Mouse (Mus musculus): ENCODE results near the gene Acot7.
A peak's percentile ranks its signal among the peaks of the same experiment; 100 is the strongest.

Gene Acot7

DNA sequence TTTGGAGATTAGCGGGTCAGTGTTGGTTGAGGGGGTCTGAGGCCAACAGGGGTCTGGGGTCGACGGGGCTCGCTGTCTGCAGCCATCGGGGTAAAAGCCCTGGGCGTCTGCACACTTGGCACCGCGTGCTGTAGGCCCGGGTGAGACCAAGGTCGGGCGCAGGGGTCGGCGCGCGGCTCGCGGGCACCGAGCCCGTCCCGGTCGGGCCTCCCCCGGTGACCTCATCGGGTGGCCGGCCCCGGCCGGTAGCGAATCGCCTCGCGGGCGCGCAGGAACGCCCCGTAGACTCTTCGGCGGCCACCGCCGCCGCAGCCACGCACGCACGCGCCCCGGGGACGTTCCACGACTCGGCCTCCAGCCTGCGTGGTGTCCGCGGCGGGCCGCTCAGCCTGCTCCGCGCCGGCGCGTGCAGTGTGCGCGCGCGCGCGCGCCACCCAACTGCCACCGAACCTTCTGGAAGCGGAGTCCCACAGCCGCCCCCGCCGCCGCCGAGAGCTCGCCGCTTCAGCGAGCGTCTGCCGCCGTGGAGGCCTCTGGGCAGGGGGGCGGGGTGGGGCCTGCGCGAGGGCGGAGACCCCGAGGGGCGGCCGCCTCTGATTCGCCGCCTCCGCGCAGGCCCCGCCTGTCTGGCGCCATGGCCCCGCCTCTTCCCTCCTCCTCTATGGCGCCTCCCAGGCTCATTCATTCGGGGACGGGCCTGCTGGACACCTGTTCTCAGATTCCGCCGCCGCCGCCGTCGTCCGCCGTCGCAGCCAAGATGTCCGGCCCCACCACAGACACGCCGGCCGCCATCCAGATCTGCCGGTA is at the start of gene Acot7:
TSS of gene Acot7 (plus strand) at position 598 of the 807 bp plus-strand sequence.
- peak; percentile 92 for DNase-seq

DNA sequence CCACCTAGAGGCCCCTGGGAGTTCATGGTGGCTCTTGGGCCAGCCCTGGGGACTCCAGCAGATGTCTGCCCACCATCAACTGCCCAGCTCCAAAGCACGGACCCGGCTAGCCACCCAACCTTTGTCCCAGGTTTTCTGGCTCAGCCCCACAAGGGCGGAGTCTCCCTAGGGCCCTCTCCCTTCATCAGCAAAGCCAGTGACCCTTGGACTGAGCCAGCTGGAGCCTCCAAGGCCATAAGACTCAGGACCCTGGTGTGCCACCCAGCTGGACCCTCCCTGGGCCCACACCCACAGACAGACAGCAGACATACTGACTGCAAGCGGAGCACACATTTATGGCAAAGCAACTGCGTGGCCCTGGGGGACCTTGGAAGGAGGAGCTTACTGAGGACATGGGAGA is 49.1 kb upstream of the Acot7 start:
- DNase-seq, result no peak

DNA sequence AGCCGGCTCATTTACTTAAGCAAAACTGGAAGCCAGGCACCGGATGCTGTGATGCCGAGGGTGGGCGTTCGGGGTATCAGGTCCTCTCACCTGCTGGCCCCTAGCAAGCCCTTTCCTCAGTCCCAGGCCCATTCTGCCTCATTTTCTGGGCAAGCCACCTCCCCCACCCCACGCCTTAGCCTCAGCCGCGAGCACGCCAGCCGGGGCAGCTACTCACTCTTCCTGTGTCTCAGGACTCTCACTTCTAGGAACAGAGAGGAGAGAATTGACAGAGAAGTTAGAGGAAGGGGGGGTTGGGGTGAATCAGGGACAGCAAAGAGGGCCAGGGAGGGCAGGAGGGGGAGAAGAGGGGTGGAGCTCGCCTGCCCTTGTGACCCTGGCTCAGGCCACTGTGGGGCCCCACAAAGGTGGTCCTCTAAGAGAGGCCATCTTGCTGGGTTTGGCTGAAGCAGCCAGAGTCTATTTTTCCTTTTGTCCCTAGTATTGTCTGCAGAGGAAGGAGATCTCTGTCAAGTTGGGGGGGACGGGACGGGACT is 48.5 kb upstream of the Acot7 start:
- no peak for DNase-seq

DNA sequence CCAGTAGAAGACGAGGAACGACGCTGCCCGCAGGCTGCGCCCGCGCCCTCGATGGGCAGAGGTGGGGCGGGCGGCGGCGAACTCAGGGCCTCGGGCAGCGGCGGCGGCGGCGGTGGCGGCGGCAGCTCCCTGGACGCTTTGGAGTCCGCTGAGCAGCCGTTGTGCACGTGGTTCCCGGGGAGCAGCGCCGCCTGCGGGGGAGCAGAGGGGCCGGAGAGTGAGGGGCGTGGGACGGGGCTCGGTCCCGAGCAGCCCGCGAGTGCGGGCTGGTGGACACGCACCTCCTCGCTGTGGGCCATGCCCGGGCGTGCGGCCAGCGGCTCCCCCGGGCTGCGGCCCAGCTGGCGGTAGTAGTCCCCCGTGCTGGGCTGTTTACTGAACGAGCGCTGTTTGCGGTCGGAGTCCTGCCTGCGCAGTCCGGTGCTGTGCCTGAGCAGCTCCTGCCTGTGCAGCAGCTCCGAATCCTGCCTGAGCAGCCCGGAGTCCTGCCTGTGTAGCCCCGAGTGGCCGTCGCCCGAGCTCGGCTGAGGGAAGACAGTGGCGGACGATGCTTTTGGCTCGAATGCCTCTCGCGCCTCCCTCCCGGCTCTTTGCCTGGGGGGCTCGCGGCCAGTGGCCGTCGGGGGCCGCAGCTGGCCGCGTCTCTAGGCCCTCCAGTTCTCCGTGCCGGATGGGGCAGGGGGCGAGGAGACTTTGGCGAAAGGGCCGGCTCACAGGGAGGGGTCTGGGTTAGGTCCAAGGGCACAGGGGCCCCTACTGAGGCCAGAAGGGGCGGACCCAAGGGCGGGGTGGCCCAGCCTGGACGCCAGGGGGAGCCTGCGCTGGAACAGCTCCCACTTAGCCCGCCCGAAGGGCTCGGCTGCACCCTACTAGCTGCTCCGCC is 46.9 kb upstream of the Acot7 start:
- DNase-seq, result peak; percentile 69

DNA sequence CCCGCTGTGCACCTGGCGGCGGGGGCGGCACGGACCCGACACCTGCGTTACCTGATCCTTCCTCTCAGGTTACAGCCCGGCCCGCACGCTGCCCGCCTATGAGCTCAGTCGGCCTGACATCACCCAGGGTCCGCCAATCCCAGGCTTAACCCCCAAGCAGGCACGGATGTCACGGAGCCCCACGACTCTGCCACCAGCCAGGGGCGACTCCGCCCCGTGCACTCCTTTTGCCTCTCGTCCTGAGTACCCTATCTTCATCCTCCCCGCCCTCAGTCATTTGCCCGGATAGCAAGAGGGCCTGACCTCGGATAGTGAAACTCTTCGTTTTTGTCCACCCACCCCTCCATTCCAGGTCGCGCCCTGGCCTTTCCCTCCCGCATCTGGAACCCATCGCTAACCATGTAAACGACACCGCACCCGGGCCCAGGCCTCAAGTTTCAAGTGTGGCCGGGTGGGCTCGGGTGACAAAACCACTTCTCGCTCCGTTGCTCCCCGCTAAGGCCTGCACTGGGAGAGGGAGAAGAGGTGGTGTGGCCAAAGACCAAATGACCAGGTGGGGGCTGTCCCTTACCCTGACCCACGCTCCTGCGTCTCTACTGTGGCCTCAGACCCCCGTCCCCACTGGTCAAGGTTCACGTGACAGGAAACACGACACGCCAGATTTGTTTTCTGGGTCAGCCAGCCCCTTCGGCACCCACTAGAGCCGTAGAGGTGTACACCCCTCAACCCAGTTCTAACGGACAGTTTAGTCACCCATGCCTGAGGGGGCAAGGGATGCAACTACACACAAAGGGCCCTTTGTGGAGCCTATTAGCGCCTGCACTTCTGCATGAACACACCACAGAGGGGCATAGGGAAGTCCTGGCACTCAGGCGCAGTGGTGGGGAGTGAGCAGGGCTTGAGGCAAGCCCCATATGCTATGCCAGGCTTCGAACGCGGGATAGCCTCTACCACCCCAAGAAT is 45.8 kb upstream of the Acot7 start:
- no peak for DNase-seq

DNA sequence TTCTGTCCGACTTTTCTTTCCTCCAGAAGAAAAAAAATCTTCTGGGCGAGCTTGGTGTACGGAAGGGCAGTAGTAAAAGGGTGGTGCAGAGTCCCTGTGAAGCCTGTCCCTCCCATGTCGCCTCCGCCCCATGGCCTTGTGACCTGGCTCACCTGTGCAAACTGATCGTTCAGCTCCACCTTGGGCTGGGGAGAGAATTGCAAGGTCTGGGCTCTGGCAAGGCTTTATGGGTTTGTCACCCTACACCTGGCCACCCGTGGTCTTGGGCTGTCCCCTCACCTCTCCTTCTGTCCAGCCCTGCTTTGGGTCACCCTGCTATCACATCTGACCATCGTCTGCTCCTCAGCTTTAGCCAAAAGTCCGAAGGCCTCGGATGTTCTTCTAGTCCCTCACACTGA is 45.2 kb upstream of the Acot7 start:
- DNase-seq, result no peak

DNA sequence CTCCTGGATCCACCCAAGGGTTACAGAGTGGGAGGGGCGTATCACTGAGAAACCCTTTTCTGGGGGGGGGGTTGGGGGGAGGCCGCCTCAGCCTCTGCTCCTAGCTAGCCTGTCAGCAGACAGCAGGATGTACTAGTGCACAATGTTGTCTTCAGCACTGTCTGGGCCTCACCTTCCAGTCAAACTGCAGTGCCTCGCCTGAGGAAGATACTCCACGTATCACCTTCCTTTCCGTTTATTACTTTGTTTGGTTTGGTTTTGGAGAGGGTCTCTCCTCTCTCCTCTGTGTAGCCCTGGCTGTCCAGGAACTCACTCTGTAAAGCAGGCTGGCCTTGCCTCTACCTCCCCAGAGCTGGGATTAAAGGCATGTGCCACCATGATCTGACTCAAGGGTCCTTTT is 44.7 kb upstream of the Acot7 start:
- no peak for DNase-seq

DNA sequence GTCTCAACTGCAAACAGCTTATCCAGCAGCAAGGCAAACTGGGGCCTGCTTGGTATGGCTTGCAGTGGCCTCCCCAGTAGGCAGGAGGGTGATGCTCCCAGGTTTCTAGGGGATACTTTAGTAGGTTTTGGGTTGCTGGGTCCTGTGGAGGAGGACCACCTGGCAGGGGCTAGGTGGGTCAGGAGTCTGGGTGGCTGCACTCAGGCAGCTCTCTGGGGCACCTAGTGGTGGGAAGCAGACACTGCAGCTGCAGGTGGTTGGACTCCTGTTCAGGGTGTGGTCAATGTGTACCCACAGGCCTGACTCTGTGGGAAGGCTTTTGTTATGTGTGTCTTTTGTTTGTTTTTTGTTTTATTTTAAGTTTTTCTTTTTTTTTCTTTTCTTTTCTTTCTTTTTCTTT is 43.4 kb upstream of the Acot7 start:
- peak; percentile 67 for DNase-seq

DNA sequence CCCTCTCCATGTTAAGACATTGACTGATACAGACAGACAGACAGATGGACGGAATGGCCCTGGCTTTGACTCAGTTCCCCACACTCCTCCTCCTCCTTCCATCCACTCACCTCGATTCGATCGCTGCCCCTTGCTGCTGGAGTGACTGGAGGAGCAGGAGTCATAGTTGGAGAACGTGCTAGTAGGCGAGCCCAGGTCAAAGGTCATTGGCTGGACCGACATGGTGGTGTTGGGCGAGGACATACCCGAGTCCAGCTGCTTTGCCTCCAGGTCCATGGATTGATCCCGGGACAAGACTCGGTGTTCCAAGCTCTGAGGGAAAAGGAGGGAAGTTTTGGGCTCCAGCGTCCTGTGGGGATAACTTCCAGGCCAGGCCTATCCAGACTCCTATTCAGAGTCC is 42.6 kb upstream of the Acot7 start:
- no peak for DNase-seq

DNA sequence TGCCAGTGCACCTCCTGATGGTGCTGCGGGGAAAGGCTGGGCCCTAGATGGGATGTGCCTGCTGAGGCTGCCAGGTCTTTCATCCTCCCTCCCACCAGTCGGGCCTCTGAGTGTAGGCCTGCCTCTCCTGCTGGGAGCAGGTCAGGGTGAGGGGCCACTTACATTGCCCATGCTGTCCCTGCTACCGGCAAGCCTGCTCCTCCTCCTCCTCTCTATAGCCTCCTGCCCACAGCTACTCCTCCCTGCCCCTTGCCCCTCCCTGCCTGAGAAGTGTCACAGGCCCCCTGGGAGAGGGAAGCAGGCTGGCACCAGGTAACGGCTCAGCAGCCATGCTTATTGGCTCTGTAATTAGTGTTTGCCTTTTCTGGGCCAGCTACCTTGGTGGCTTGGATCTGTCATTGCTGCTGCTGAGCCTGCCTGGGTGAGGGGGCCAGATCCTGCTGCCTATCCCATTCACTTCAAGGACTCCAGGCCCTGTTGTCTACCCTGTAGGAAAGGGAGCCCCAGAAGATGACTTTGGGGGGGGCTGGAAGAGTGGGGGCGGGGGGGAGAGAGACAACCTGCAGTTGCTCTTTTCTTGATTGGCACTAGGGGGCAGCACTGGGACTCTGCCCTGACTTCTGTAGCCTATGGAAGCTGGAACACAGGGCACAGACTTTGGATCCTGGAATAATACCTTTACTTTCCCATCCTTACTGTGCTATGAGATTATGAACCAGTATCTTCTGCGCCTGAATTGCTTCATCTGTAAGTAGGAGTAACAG is 41.6 kb upstream of the Acot7 start:
- DNase-seq, result peak; percentile 34

DNA sequence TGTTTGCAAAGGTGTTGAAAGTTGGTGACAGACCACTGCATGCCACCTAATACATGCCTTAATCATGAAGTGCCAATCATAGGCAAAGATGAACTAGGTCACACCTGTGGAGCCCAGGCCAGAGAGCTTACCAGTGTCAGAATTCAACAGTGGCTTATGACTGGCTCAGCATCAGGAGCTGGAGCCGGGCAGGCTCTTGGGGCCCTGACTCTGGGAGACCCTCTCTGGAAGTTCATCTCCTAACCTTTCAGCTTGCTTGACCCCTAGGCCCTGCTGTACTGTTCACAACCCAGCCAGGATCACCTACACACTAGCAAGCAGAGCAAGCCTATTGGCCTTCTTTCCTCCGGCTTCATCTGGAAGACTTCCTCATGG is 41.1 kb upstream of the Acot7 start:
- DNase-seq, result no peak

DNA sequence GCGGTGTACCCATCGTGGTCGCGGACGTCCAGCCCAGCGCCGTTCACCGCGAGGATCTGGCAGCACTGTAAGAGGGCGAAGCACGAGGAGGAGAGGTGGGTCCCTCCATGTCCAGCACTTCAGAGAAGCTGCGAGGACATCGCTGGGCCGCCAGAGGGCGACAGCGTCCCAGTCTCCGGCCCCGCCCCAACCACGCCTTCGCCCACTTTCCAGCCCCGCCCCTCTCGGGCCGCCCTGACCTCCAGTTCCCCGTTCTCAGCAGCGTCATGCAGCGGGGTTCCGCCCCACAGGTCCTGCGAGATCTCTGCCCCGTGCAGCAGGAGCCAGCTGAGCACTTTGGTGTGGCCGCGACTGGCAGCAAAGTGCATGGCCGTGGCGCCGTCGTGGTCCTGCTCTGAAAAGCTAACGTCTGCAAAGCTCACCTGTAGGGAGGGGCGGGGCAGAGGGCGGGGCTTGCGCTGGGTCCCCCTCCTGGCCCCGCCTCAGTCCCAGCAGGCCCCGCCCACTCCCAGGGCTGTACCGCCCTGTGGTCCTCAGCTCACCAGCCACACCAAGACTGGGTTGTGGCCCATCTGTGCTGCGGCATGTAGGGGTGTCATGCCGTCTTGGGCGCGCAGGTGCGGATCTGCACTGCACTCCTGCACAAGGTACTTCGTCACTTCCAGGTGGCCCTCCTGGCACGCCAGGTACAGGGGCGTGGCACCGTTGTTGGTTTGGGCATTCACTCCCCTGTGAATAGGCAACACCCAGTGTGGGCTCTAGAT is 39.3 kb upstream of the Acot7 start:
- peak; percentile 92 for DNase-seq

DNA sequence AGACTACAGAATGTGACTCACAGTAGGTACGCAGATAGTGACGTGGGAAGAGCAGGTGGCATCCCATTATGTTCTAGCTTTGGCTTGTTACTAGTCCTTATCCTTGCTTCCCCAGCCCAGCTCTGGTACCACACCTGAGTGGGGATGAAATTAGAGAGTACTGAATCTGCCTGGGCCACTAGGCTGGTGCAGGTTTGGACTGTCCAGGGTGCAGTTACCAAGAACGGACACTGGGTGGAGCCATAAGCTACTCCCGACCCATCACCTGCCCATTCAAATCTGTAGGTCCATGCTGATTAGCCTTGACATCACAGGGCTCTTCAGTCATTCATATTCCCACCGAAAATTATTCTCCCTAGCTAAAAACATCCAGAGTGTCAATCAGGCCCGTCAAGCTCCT is 37.5 kb upstream of the Acot7 start:
- peak; percentile 64 for DNase-seq

DNA sequence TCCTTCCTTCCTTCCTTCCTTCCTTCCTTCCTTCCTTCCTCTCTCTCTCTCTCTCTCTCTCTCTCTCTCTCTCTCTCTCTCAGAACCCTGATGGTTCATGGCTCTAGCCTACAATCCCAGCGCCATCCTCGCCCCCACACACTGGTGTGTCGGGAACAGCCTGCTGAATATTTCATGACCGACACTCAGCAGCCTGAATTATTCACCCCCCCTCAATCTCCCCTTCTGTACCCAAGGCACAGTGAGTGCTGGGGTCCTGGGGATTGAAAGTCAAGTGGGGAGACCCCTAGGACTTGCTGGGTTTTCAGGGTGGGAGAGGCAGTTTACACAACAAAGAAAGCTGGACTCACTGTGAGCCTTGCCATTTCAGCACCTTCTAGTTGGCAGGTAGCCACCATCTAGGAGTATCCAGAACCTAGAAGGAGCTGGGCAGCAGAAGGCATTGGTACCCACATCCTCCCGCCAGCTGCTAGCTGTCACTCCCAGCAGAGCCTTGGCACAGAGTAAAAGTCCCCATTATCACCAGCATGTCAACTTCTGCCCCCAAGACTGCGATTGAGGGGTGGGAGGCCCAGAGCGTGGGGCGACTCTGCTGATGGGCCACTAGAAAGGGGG is 36.3 kb upstream of the Acot7 start:
- no peak for DNase-seq

DNA sequence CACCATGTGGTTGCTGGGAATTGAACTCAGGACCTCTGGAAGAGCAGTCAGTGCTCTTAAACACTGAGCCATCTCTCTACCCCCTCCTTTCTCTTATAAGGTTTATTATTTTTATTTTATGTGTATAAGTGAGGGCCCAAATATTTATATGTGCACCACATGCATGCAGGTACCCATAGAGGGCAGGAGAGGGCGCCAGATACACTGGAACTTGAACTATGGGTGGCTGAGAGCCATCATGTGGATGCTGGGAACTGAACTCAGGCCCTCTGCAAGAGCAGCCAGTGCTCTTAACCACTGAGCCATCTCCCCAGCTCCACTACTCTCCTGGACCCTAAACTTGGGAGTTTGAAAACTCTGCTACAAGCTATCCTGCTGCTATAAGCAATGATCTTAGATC is 34.3 kb upstream of the Acot7 start:
- no peak for DNase-seq

DNA sequence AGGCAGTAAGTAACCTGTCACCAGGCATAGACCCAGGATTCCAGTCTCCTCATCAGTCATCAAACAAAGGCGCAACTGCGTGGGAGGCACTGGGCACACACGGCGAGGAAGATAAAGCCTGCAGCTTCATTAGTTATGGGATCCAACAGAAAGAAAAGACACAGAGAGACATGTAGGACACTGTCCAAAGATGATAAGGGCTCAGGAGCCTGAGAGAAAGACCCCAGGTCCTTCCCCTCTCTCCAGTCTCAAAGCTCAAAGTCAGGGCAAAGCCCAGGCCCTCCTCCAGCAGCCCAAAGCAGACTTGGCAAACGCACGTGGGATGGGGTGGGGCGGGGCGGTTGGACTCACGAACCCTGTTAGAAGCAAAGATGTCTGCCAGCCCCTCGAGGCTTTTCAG is 32.5 kb upstream of the Acot7 start:
- no peak for DNase-seq

DNA sequence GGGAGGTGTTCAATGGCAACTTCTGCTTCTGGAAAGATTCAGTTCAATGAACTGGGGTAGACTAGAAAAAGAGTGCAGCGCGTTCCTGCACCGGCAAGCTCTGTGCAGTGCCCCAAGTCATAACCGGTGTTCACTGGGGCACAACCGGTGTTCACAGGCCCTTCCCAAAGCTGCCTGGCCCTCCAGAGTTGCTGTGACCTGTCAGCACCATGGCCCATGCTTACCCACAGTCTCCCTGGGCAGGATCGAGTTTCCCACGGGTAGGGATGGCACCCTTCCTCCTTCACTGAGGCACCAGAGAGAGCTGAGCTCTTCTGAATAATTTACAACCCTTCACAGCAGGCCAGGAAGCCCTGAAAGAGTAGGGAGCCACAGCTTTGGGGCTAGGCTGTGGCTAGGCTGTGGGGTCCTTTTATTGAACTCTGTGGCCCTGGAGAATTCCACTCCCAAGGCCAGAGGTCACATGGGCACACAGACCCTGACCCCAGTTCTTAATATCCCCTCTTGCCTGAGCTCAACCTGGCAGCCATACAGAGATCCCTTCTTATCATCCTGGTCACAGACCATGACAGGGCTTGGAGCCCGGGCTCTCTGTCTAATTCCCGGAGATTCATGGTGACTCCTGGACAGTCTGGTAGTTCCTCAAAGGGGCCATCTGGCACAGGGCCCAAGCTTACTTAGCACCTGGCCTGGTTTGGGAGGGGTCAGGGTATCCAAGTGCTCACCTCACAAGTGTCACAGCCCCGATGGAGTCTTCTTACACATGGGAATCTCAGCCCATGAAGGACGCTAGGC is 31.7 kb upstream of the Acot7 start:
- no peak for DNase-seq

DNA sequence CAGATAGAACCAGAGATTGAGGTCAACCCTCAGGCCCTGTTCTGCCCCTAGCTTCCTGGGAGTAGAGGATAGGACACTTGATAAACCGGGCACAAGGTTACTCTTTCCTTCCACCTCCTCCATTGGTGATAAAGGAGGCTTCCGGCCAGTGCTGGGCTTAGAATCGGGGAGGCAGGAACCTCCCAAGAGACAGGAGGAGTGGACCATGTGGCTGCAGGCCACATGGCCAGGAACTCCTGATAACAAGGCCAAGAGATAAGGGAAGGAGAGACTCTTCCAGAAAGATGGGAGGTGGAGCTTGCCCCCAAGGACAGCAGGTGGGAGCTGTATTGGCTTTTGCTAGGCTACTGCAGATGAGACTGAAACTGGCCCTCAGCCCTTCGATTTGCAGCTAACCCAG is 27.4 kb upstream of the Acot7 start:
- no peak for DNase-seq

DNA sequence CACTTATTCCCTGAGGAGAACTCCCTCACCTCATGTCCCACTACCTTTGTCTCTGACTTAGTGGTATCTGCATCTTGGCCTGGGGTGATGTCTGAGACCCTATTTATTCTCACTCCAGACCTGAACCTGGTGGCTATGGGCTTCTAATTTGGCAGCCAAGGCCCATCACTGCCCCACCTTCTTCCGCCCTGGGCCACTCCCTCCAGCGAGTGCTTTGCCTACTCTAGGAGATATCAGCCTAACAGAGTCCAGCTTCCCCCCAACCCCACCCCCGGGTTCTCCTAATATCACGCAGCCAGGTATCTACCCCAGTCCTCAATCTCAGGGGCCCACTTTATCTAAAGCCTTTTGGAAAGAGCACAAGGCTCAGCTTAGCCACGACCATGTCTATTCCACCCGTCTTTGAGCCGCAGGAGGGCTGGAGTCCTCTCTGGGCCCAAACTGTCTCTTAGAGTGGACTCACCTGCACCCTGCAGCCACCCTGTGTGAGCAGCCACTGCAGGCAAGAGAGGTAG is 26.4 kb upstream of the Acot7 start:
- no peak for DNase-seq
